Mouse (Mus musculus): Measurements from ENCODE around the gene Gm47996. TPM values are rescaled to one million over a fixed set of nuclear protein-coding genes. Genes with fewer than 3 reads are reported as not detected.
"Not testable (repeated sequence)": the region's sequence is repeated elsewhere in the genome, so short reads cannot be mapped to it uniquely, and the experiment has no call there.

The Gm47996 gene
- total RNA-seq (2021) = not detected

GRCm38 (mm10) chr1:151209824-151210355 lies at the start of gene Gm47996:
Gene Gm47996 (plus strand): TSS chr1:151210131.
- DNase-seq (ENCODE audit: extremely low spot score in 1 of 2, low spot score in 1 of 2) = not testable (repeated sequence)

GRCm38 (mm10) chr1:151166031-151166430 lies 43.9 kb upstream of the Gm47996 start:
- no peak for DNase-seq (ENCODE audit: extremely low spot score in 1 of 2, low spot score in 1 of 2)

GRCm38 (mm10) chr1:151167297-151168047 lies 42.5 kb upstream of the Gm47996 start:
- no peak for DNase-seq (ENCODE audit: extremely low spot score in 1 of 2, low spot score in 1 of 2)

GRCm38 (mm10) chr1:151168637-151169036 lies 41.3 kb upstream of the Gm47996 start:
- no peak for DNase-seq (ENCODE audit: extremely low spot score in 1 of 2, low spot score in 1 of 2)

- no peak for DNase-seq (ENCODE audit: extremely low spot score in 1 of 2, low spot score in 1 of 2)
Measured at GRCm38 (mm10) chr1:151171572-151172461, 38.1 kb upstream of the Gm47996 start.

- DNase-seq (ENCODE audit: extremely low spot score in 1 of 2, low spot score in 1 of 2) = no peak
Measured at GRCm38 (mm10) chr1:151177030-151177936, 32.6 kb upstream of the Gm47996 start.

- no peak for DNase-seq (ENCODE audit: extremely low spot score in 1 of 2, low spot score in 1 of 2)
Measured at GRCm38 (mm10) chr1:151177937-151178271, 32.0 kb upstream of the Gm47996 start.

- no peak for DNase-seq (ENCODE audit: extremely low spot score in 1 of 2, low spot score in 1 of 2)
Measured at GRCm38 (mm10) chr1:151178505-151179083, 31.3 kb upstream of the Gm47996 start.

GRCm38 (mm10) chr1:151180167-151180566 lies 29.8 kb upstream of the Gm47996 start:
- no peak for DNase-seq (ENCODE audit: extremely low spot score in 1 of 2, low spot score in 1 of 2)

GRCm38 (mm10) chr1:151182266-151182665 lies 27.7 kb upstream of the Gm47996 start, which contains the start of gene Gm47985:
Gene Gm47985 (plus strand): TSS chr1:151182537.
- not testable (repeated sequence) for DNase-seq (ENCODE audit: extremely low spot score in 1 of 2, low spot score in 1 of 2)

GRCm38 (mm10) chr1:151186186-151186585 lies 23.7 kb upstream of the Gm47996 start:
- not testable (repeated sequence) for DNase-seq (ENCODE audit: extremely low spot score in 1 of 2, low spot score in 1 of 2)

- DNase-seq (ENCODE audit: extremely low spot score in 1 of 2, low spot score in 1 of 2) = not testable (repeated sequence)
Measured at GRCm38 (mm10) chr1:151186879-151187424, 23.0 kb upstream of the Gm47996 start.

- DNase-seq (ENCODE audit: extremely low spot score in 1 of 2, low spot score in 1 of 2) = no peak
Measured at GRCm38 (mm10) chr1:151188469-151188868, 21.5 kb upstream of the Gm47996 start.

- not testable (repeated sequence) for DNase-seq (ENCODE audit: extremely low spot score in 1 of 2, low spot score in 1 of 2)
Measured at GRCm38 (mm10) chr1:151192075-151192474, 17.9 kb upstream of the Gm47996 start, which contains the start of gene Gm8947. Gene Gm8947 (plus strand): TSS chr1:151192376.

GRCm38 (mm10) chr1:151192739-151193138 lies 17.2 kb upstream of the Gm47996 start:
- not testable (repeated sequence) for DNase-seq (ENCODE audit: extremely low spot score in 1 of 2, low spot score in 1 of 2)

- not testable (repeated sequence) for DNase-seq (ENCODE audit: extremely low spot score in 1 of 2, low spot score in 1 of 2)
Measured at GRCm38 (mm10) chr1:151195986-151196385, 13.9 kb upstream of the Gm47996 start.

- DNase-seq (ENCODE audit: extremely low spot score in 1 of 2, low spot score in 1 of 2) = not testable (repeated sequence)
Measured at GRCm38 (mm10) chr1:151196690-151197089, 13.2 kb upstream of the Gm47996 start.

- DNase-seq (ENCODE audit: extremely low spot score in 1 of 2, low spot score in 1 of 2) = not testable (repeated sequence)
Measured at GRCm38 (mm10) chr1:151198120-151198519, 11.8 kb upstream of the Gm47996 start, which contains the start of gene Gm47995. Gene Gm47995 (plus strand): TSS chr1:151198448.

- not testable (repeated sequence) for DNase-seq (ENCODE audit: extremely low spot score in 1 of 2, low spot score in 1 of 2)
Measured at GRCm38 (mm10) chr1:151200620-151201019, 9.3 kb upstream of the Gm47996 start.
